Mouse (Mus musculus) regulatory T cell (primary cell): ENCODE data around the gene Ltbp3.

Experiments
- in situ Hi-C: fragments of 300-600 bp; cut with MboI, MseI; formaldehyde crosslinking; loops from one replicate; pipeline ENCODE4 v1.15.1; 2025; ENCODE audit warnings: high pct_unique_total_duplicates

The Ltbp3 gene

DNA sequence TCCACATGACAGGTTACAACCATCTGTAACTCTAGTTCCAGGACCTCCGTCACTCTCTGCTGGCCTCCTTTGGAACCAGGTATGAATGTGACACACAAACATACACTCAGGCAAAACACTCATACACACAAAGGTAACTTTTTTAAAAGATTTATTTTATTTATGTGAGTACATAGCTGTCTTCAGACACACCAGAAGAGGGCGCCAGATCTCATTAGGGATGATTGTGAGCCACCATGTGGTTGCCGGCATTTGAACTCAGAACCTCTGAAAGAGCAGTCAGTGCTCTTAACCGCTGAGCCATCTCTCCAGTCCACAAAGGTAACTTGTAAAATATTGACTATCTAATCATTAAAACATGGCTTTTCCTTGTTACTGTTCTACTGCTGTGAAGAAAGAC is 50.6 kb downstream of the Ltbp3 start:
- in situ Hi-C loops: loop anchor here (5.0 to 10.0 kb wide), 3 partner anchors 56 to 1597 kb away; partner anchors contain the start of genes Frmd8, Ppp1ca, Slc25a45 and Tbc1d10c

- in situ Hi-C loops: loop anchor here (5.0 to 10.0 kb wide), 3 partner anchors 54 to 1598 kb away; partner anchors contain the start of genes Frmd8, Ppp1ca, Slc25a45 and Tbc1d10c
These were observed 52.4 kb downstream of the Ltbp3 start for GRCm38 (mm10) chr19:5793116-5793515.

DNA sequence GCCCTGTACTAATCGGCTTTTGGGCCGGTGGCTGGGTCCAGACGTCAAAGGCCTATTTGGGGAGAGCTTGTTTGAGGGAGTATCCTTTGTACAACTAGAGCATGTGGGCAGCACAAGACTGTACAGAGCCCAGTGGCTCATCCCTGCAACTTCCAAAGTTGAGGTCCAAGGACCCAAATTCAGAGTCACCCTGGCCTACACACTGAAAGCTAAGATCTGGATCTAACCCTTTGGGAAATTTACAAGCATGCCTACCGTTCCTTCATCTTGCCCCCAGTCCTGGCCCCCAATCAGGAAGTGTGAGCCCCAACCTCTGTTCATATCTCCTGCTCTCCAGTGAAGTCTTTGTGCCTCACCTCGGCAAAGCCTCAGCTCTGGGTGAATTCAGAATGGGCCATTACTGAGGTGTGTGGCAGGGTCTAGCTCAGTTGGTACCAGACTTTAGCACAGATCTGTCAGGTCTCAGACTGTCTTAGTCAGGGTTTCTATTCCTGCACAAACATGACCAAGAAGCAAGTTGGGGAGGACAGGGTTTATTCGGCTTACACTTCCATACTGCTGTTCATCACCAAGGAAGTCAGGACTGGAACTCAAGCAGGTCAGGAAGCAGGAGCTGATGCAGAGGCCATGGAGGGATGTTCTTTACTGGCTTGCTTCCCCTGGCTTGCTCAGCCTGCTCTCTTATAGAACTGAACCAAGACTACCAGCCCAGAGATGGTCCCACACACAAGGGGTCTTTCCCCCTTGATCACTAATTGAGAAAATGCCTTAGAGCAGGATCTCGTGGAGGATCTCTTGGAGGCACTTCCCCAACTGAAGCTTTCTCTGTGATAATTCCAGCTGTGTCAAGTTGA is 53.4 kb downstream of the Ltbp3 start:
- in situ Hi-C loops: loop anchor here (5.0 to 10.0 kb wide), 3 partner anchors 53 to 1599 kb away; partner anchors contain the start of genes Frmd8, Ppp1ca, Slc25a45 and Tbc1d10c

DNA sequence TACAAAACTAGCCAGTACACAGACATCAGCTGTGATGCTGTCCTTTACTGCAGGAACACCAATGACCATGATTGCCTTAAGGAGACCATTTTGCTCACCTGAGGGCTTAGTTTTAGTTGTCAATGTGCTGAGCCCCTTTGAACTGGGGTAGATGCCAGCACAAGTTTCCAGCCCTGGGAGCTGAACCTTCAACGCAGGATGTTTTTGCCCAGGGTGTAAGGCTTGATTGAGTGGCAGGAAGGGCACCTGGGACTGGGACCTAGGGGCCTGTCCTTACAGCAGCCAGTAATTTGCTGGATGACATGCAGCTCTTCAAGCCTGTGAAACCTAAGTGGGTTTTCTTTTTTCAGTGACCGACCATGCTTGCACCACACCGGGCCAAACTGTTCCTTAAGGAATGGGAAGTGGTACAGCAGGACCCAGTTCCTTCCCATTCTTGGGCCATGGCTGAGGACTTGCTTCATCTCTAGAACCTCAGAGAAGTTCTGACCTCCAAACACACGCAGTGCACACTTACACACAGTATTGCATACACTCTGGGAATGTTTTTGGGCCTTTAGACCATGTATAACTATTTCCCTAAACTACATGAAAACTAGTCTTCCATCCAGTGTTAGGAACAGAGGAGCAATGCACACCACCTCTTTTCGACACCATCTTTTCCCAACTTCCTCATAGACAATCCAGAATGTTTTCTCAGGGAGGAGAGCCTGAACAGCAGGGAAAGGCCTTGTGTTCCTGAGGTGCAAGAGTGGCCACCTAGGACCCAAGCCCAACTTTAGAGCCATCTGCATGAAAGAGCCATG is 54.3 kb downstream of the Ltbp3 start:
- in situ Hi-C loops: loop anchor here (5.0 to 10.0 kb wide), 3 partner anchors 52 to 1600 kb away; partner anchors contain the start of genes Frmd8, Ppp1ca, Slc25a45 and Tbc1d10c

- in situ Hi-C loops: loop anchor here (10.0 kb wide), 1 partner anchor 1601 kb away; the partner anchor contains the start of genes Ppp1ca and Tbc1d10c
These were observed 55.2 kb downstream of the Ltbp3 start for GRCm38 (mm10) chr19:5795668-5796572.

GRCm38 (mm10) chr19:5796573-5797111 is 55.9 kb downstream of the Ltbp3 start:
- in situ Hi-C loops: loop anchor here (10.0 kb wide), 1 partner anchor 1602 kb away; the partner anchor contains the start of genes Ppp1ca and Tbc1d10c

- in situ Hi-C loops: loop anchor here (10.0 kb wide), 1 partner anchor 1603 kb away; the partner anchor contains the start of genes Ppp1ca and Tbc1d10c
These were observed 56.8 kb downstream of the Ltbp3 start for GRCm38 (mm10) chr19:5797381-5798111.

- in situ Hi-C loops: loop anchor here (10.0 kb wide), 1 partner anchor 1604 kb away; the partner anchor contains the start of genes Ppp1ca and Tbc1d10c
These were observed 58.2 kb downstream of the Ltbp3 start for GRCm38 (mm10) chr19:5798700-5799479.

GRCm38 (mm10) chr19:5799566-5800349 is 59.1 kb downstream of the Ltbp3 start:
- in situ Hi-C loops: loop anchor here (10.0 to 25.0 kb wide), 2 partner anchors 1063 to 1605 kb away; partner anchors contain the start of genes Ccdc88b, Ppp1ca and Tbc1d10c

DNA sequence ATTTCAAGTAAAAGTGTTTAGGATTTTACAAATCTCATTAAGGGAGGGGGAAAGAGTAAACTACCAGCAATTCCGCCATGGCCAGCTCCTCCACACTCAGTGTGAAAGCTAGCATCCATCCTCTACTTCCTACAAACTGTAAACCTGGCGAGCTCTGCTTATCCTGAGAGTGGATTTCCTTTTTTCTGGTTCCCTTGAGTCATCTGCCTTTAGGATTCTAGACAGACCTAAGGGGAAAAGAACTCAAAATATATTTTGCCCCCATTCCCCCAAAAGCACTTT is 59.6 kb downstream of the Ltbp3 start:
- in situ Hi-C loops: loop anchor here (25.0 kb wide), 1 partner anchor 1062 kb away; the partner anchor contains the start of gene Ccdc88b

DNA sequence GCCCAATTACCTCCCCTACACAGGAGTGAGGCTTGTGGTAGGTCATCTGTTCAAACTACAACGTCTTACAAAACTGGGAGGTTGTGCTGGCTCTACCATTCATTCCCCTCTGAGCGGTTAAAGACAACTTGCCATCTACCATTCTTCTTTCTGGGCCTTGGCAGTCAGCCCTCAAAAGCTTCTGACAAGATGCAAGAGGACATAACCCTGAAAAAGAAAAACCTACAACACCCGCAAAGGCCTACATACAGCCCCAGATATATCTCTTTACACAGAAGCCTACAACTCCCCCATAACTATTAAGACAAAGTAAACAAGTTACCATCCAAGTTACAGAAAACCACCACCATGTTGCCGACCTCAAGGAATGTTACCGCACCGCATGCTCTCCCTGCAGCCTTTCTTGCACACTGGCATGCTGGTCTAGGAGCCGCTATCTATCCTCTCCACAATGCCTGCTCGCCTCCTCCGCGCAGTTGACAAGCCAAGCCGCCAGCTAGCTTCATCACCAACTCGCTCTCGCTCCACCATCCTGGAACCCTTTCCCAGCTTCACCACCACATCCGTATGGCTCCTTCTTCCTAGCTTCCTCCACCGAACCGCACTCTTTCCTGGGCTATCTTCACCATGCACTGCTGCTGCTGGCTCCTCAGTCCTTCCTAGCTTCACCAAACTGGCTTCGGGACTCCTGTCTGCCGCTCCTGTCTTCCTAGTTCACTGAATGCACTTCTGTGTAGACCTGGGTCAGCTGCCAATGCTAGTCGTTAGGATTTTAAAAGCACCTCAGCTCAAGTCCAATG is 60.1 kb downstream of the Ltbp3 start:
- in situ Hi-C loops: loop anchor here (25.0 kb wide), 1 partner anchor 1061 kb away; the partner anchor contains the start of gene Ccdc88b

GRCm38 (mm10) chr19:5801432-5801964 is 60.8 kb downstream of the Ltbp3 start:
- in situ Hi-C loops: loop anchor here (25.0 kb wide), 1 partner anchor 1061 kb away; the partner anchor contains the start of gene Ccdc88b

DNA sequence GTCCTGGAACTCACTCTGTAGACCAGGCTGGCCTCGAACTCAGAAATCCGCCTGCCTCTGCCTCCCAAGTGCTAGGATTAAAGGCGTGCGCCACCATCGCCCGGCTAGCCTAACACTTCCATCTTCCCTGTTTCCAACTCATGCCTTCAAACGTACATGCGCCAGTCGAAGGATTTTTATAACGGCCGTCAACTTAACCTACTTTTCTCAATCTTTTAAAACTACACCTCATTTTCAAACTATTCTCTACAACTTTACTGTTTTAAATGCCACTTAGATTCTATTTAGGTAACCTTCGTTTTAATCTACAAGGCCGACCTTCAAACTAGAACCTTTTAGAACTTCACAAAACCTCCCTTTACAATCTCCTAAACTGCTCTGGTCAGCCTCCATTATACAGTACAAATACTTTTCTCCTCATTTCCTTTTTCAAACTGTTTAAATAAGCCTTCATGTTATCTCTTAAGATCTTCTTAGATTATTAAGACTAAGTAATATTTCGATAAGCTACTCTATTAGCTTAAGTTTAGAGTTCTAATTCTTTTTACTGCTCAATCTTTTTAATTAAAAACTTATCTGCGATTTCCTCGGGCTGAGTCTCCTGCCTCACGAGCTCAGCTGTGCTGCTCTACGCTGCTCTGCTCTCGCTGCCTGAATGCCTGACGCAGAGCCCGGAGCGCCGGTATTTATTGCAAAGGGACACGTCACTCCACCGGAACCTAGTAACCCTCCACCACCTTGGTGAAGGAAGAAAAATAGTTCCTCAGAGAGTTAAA is 61.5 kb downstream of the Ltbp3 start:
- in situ Hi-C loops: loop anchor here (25.0 kb wide), 1 partner anchor 1060 kb away; the partner anchor contains the start of gene Ccdc88b

DNA sequence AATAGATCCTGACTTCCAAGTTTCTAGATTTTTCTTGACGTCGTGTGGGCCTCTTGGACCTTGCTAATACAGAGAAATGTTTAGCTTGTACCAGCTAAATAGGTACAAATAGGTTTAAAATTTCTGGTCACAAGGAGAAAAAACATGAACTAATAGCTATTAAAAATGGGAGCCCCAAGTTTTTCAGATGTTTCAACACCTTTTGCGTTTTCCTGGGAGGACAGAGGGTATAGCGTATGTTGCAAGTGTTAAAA is 62.0 kb downstream of the Ltbp3 start:
- in situ Hi-C loops: loop anchor here (25.0 kb wide), 1 partner anchor 1060 kb away; the partner anchor contains the start of gene Ccdc88b

DNA sequence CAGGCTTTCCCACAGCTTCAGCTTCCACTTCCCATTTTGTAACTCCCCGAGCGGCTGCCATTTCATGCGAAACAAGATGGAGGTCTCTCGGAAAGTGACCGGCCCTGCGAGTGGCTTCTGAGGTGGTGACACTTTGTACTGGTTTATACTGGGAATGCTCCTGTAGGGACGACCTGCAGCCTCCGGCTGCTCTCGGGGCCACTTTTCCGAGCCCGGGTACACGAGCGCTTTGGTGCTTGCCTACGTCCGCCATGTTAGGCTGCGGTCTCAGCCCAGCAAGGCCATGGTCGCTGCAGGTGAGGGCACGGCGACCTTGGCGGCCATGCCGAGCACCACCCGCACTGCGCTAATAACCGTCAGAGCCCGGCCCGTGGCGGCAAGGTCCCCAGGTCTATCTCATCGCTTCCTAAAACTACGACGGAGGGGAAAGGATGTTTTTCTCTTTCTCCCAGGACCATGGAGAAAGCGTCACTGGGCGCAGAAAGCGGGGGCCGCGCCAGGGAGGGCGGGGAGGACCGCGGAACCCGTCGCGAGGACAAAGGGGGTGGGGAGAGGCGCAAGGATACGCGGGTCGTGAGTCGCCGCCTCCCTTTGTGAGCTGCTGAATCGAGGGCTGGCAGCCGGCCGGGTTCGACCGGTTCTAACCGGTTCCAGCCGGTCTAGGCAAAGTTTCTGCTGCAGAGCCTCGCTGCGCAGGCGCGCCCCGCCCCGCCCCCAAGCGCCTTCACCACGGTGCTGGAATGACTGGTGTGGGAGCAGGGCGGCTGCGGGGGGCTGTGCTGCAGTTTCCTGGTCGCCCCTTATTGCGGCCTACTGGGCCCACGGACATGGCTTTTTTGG is 62.6 kb downstream of the Ltbp3 start:
- in situ Hi-C loops: loop anchor here (25.0 kb wide), 1 partner anchor 1059 kb away; the partner anchor contains the start of gene Ccdc88b
